Mouse (Mus musculus): ENCODE data around the gene Afap1. TPM values are rescaled to one million over a fixed set of nuclear protein-coding genes. Genes with fewer than 3 reads are reported as not detected.

The Afap1 gene
- total and polyA plus RNA-seq, 3 experiments, result 11.5 to 20.6 (median 18.7) TPM

GRCm38 (mm10) chr5:35973800-35974199 lies 80.7 kb downstream of the Afap1 start:
- peaks cover 9% of the 10 kb centered on the region for H3K4me1 ChIP-seq (ENCODE audit: control insufficient read depth, insufficient read depth, low read length)
- WGBS, result 10% methylated on average over 12 of the region's 12 CpGs
- H3K27me3 ChIP-seq (ENCODE audit: control insufficient read depth, insufficient read depth, low read length), result no peaks in the 10 kb centered on the region
- H3K4me3 ChIP-seq, result no peak overlapping the region
- peak overlapping the region; percentile 52 for H3K27ac ChIP-seq
- intact Hi-C loops (cut with DNase I), result loop anchor here (10.0 kb wide), 2 partner anchors 269 to 379 kb away; no protein-coding TSS in a partner anchor
- no peak overlapping the region for H3K9ac ChIP-seq (ENCODE audit: low read depth, low read length)
- TF ChIP-seq CTCF (IDR thresholded peaks at IDR 0.05), result no peak
- TF ChIP-seq EP300 (IDR thresholded peaks at IDR 0.05; ENCODE audit: insufficient read depth, low read depth, low read length), result no peak
- no peak for TF ChIP-seq POLR2A (IDR thresholded peaks at IDR 0.05; ENCODE audit: insufficient read depth, low read depth, low read length)
- H3K79me2 ChIP-seq (replicated peaks; ENCODE audit: control insufficient read depth, insufficient read depth, low read length), result no peaks in the 10 kb centered on the region
- peak; percentile 82 to 87 for DNase-seq
- H3K36me3 ChIP-seq (ENCODE audit: control insufficient read depth, insufficient read depth, low read length), result no peaks in the 10 kb centered on the region

- WGBS, result 61% methylated on average over 15 of the region's 15 CpGs
- DNase-seq, result no peak
- H3K4me1 ChIP-seq (ENCODE audit: control insufficient read depth, insufficient read depth, low read length), result peaks cover 9% of the 10 kb centered on the region
- intact Hi-C loops (cut with DNase I), result loop anchor here (10.0 kb wide), 2 partner anchors 269 to 379 kb away; no protein-coding TSS in a partner anchor
- TF ChIP-seq CTCF (IDR thresholded peaks at IDR 0.05), result no peak
- TF ChIP-seq EP300 (IDR thresholded peaks at IDR 0.05; ENCODE audit: insufficient read depth, low read depth, low read length), result no peak
- TF ChIP-seq POLR2A (IDR thresholded peaks at IDR 0.05; ENCODE audit: insufficient read depth, low read depth, low read length), result no peak
- H3K27me3 ChIP-seq (ENCODE audit: control insufficient read depth, insufficient read depth, low read length), result no peaks in the 10 kb centered on the region
- H3K27ac ChIP-seq, result peak overlapping the region; percentile 52
- no peak overlapping the region for H3K9ac ChIP-seq (ENCODE audit: low read depth, low read length)
- H3K36me3 ChIP-seq (ENCODE audit: control insufficient read depth, insufficient read depth, low read length), result no peaks in the 10 kb centered on the region
- no peaks in the 10 kb centered on the region for H3K79me2 ChIP-seq (replicated peaks; ENCODE audit: control insufficient read depth, insufficient read depth, low read length)
- H3K4me3 ChIP-seq, result no peak overlapping the region
Observed at GRCm38 (mm10) chr5:35974265-35974664, 81.1 kb downstream of the Afap1 start.

GRCm38 (mm10) chr5:35975681-35976080 lies 82.6 kb downstream of the Afap1 start:
- 11% methylated on average over 5 of the region's 5 CpGs for WGBS
- Histone ChIP-seq H3K27ac (no peak overlapping the region), H3K4me3 (no peak overlapping the region), H3K79me2 (replicated peaks; ENCODE audit: control insufficient read depth, insufficient read depth, low read length) (no peaks in the 10 kb centered on the region), H3K4me1 (ENCODE audit: control insufficient read depth, insufficient read depth, low read length) (peaks cover 9% of the 10 kb centered on the region), H3K27me3 (ENCODE audit: control insufficient read depth, insufficient read depth, low read length) (no peaks in the 10 kb centered on the region), H3K36me3 (ENCODE audit: control insufficient read depth, insufficient read depth, low read length) (no peaks in the 10 kb centered on the region), H3K9ac (ENCODE audit: low read depth, low read length) (no peak overlapping the region)
- peak; percentile 50 to 84 for DNase-seq
- TF ChIP-seq POLR2A (IDR thresholded peaks at IDR 0.05; ENCODE audit: insufficient read depth, low read depth, low read length), result no peak
- peak; percentile 94 for TF ChIP-seq CTCF (IDR thresholded peaks at IDR 0.05)
- 0 out of 2 replicates have a peak, but pooled peaks have one; percentile 44 for TF ChIP-seq EP300 (IDR thresholded peaks at IDR 0.05; ENCODE audit: insufficient read depth, low read depth, low read length)
- intact Hi-C loops (cut with DNase I), result loop anchor here (1.0 to 10.0 kb wide), 3 partner anchors 86 to 381 kb away; no protein-coding TSS in a partner anchor

GRCm38 (mm10) chr5:35980542-35980941 lies 87.4 kb downstream of the Afap1 start:
- H3K4me1 ChIP-seq (ENCODE audit: control insufficient read depth, insufficient read depth, low read length), result peaks cover 6% of the 10 kb centered on the region
- DNase-seq, result no peak
- H3K4me3 ChIP-seq, result no peak overlapping the region
- H3K36me3 ChIP-seq (ENCODE audit: control insufficient read depth, insufficient read depth, low read length), result no peaks in the 10 kb centered on the region
- H3K79me2 ChIP-seq (replicated peaks; ENCODE audit: control insufficient read depth, insufficient read depth, low read length), result no peaks in the 10 kb centered on the region
- no peak overlapping the region for H3K9ac ChIP-seq (ENCODE audit: low read depth, low read length)
- no peaks in the 10 kb centered on the region for H3K27me3 ChIP-seq (ENCODE audit: control insufficient read depth, insufficient read depth, low read length)
- TF ChIP-seq POLR2A (IDR thresholded peaks at IDR 0.05; ENCODE audit: insufficient read depth, low read depth, low read length), result no peak
- no peak for TF ChIP-seq EP300 (IDR thresholded peaks at IDR 0.05; ENCODE audit: insufficient read depth, low read depth, low read length)
- TF ChIP-seq CTCF (IDR thresholded peaks at IDR 0.05), result no peak
- intact Hi-C loops (cut with DNase I), result loop anchor here (5.0 kb wide), 2 partner anchors 342 to 507 kb away; no protein-coding TSS in a partner anchor
- 84% methylated on average over 5 of the region's 5 CpGs for WGBS
- H3K27ac ChIP-seq, result no peak overlapping the region

GRCm38 (mm10) chr5:35981341-35981740 lies 88.2 kb downstream of the Afap1 start:
- no peak overlapping the region for H3K4me3 ChIP-seq
- intact Hi-C loops (cut with DNase I), result loop anchor here (5.0 kb wide), 2 partner anchors 341 to 506 kb away; no protein-coding TSS in a partner anchor
- H3K36me3 ChIP-seq (ENCODE audit: control insufficient read depth, insufficient read depth, low read length), result no peaks in the 10 kb centered on the region
- no peak for DNase-seq
- 47% methylated on average over 5 of the region's 5 CpGs for WGBS
- no peak overlapping the region for H3K27ac ChIP-seq
- H3K9ac ChIP-seq (ENCODE audit: low read depth, low read length), result no peak overlapping the region
- peaks cover 5% of the 10 kb centered on the region for H3K4me1 ChIP-seq (ENCODE audit: control insufficient read depth, insufficient read depth, low read length)
- no peaks in the 10 kb centered on the region for H3K79me2 ChIP-seq (replicated peaks; ENCODE audit: control insufficient read depth, insufficient read depth, low read length)
- TF ChIP-seq POLR2A (IDR thresholded peaks at IDR 0.05; ENCODE audit: insufficient read depth, low read depth, low read length) (no peak), CTCF (IDR thresholded peaks at IDR 0.05) (no peak), EP300 (IDR thresholded peaks at IDR 0.05; ENCODE audit: insufficient read depth, low read depth, low read length) (no peak)
- H3K27me3 ChIP-seq (ENCODE audit: control insufficient read depth, insufficient read depth, low read length), result no peaks in the 10 kb centered on the region

- H3K4me3 ChIP-seq, result no peak overlapping the region
- 46% methylated on average over 4 of the region's 4 CpGs for WGBS
- intact Hi-C loops (cut with DNase I), result loop anchor here (1.0 to 5.0 kb wide), 4 partner anchors 36 to 505 kb away; no protein-coding TSS in a partner anchor
- H3K36me3 ChIP-seq (ENCODE audit: control insufficient read depth, insufficient read depth, low read length), result no peaks in the 10 kb centered on the region
- peaks cover 5% of the 10 kb centered on the region for H3K4me1 ChIP-seq (ENCODE audit: control insufficient read depth, insufficient read depth, low read length)
- DNase-seq, result peak; percentile 61 to 86
- H3K27ac ChIP-seq, result no peak overlapping the region
- no peaks in the 10 kb centered on the region for H3K27me3 ChIP-seq (ENCODE audit: control insufficient read depth, insufficient read depth, low read length)
- TF ChIP-seq EP300 (IDR thresholded peaks at IDR 0.05; ENCODE audit: insufficient read depth, low read depth, low read length), result 0 out of 2 replicates have a peak, but pooled peaks have one; percentile 38
- TF ChIP-seq POLR2A (IDR thresholded peaks at IDR 0.05; ENCODE audit: insufficient read depth, low read depth, low read length), result no peak
- TF ChIP-seq CTCF (IDR thresholded peaks at IDR 0.05), result peak; percentile 97
- no peak overlapping the region for H3K9ac ChIP-seq (ENCODE audit: low read depth, low read length)
- no peaks in the 10 kb centered on the region for H3K79me2 ChIP-seq (replicated peaks; ENCODE audit: control insufficient read depth, insufficient read depth, low read length)
Observed at GRCm38 (mm10) chr5:35981976-35982375, 88.9 kb downstream of the Afap1 start.

Data from heart, adult 2 months (tissue).